Mouse (Mus musculus) heart, embryonic 13.5 days (tissue): ENCODE measurements around the gene Mbd3. TPM values are rescaled to one million over a fixed set of nuclear protein-coding genes. Genes with fewer than 3 reads are reported as not detected.
A peak's percentile ranks its signal among the peaks of the same experiment; 100 is the strongest.
"Not testable (repeated sequence)": the region's sequence is repeated elsewhere in the genome, so short reads cannot be mapped to it uniquely, and the experiment has no call there.

ENCODE experiments used
- ATAC-seq: fragments of 200-750 bp; cut with Nextera tagmentation; 2 replicates; pipeline ENCODE4 v1.8.0; 2017; ENCODE audit warnings: moderate TSS enrichment; ENCODE audit not compliant: insufficient number of reproducible peaks, low FRiP score, low TSS enrichment; ENCODE audit errors: extremely low read depth
- H3K27ac ChIP-seq: fragments of 300-500 bp; sonication (generic); replicated peaks from 2 replicates; pipeline ENCODE4 v1.5.1; 2015; ENCODE audit warnings: moderate library complexity, mild to moderate bottlenecking, inconsistent platforms
- H3K27me3 ChIP-seq: fragments of 300-500 bp; sonication (generic); replicated peaks from 2 replicates; pipeline ENCODE4 v1.6.1; 2015; ENCODE audit warnings: mild to moderate bottlenecking, inconsistent platforms
- H3K36me3 ChIP-seq: fragments of 300-500 bp; sonication (generic); 2 replicates; pipeline ENCODE4 v1.6.1; 2015; ENCODE audit warnings: mild to moderate bottlenecking, inconsistent platforms
- H3K4me1 ChIP-seq: fragments of 300-500 bp; sonication (generic); 2 replicates; pipeline ENCODE4 v1.6.1; 2015; ENCODE audit warnings: inconsistent platforms
- H3K4me2 ChIP-seq: fragments of 300-500 bp; sonication (generic); 2 replicates; pipeline ENCODE4 v1.6.1; 2015; ENCODE audit warnings: inconsistent platforms, mild to moderate bottlenecking, moderate library complexity
- H3K4me3 ChIP-seq: fragments of 300-500 bp; sonication (generic); 2 replicates; pipeline ENCODE4 v1.5.1; 2015; ENCODE audit warnings: moderate library complexity, mild to moderate bottlenecking, inconsistent platforms
- H3K9ac ChIP-seq: fragments of 300-500 bp; sonication (generic); 2 replicates; pipeline ENCODE4 v1.6.1; 2015; ENCODE audit warnings: inconsistent platforms, mild to moderate bottlenecking, moderate library complexity
- H3K9me3 ChIP-seq: fragments of 300-500 bp; sonication (generic); 2 replicates; pipeline ENCODE4 v1.6.1; 2016; ENCODE audit warnings: inconsistent platforms
- WGBS: fragments of 180-500 bp; shearing (Covaris S2); methylation state at CpG from one replicate; pipeline ENCODE4 v1.1.7; 2015; ENCODE audit warnings: mixed read lengths; 5-methylcytosine and 5-hydroxymethylcytosine counted together
- microRNA-seq: library from miRNA; unstranded; fragments of <30 nt; microRNA quantifications from one replicate; pipeline ENCODE4, GENCODE M21; 2016
- polyA plus RNA-seq: library from polyadenylated mRNA; unstranded; fragments of >200 nt; fragmentation: Nextera tagmentation; extraction: Ambion mirVana; gene quantifications from 2 replicates; pipeline ENCODE4 v1.2.1, GENCODE M21; 2015

The Mbd3 gene
- polyA plus RNA-seq, 1 experiment from 2014 or later: 170 TPM

DNA sequence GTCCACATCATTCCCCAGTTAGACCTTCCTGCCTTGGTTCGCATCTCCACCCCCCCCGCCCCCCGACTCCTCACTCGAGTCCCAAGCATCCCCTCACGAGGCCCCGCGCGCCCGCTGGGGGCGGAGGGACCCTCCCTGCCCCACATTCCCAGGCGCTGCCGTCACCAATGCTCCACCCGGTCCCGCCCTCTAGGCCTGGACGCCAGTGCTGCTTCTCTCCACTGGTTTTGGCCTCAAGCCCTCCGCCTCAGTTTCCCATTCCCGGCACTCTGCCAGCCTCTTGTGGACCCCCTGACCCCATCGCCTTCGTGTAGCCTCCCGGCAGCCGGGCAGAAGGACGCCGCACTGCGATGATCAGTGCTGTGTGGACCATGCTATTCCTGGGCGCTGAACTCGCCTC, 50.4 kb downstream of the Mbd3 start:
- H3K27ac ChIP-seq: no peak overlapping the region
- H3K4me2 ChIP-seq: peak overlapping the region; percentile 72
- no peaks in the 10 kb centered on the region for H3K36me3 ChIP-seq
- peaks cover 97% of the 10 kb centered on the region for H3K27me3 ChIP-seq
- peak overlapping the region; percentile 51 for H3K4me3 ChIP-seq
- peak overlapping the region; percentile 78 for H3K9ac ChIP-seq
- H3K9me3 ChIP-seq: no peaks in the 10 kb centered on the region
- WGBS: 17% methylated on average over 26 of the region's 26 CpGs
- H3K4me1 ChIP-seq: peaks cover 50% of the 10 kb centered on the region
- no peak for ATAC-seq

GRCm38 (mm10) chr10:80348244-80348781, 51.0 kb downstream of the Mbd3 start, which contains the start of gene Adamtsl5:
TSS of gene Adamtsl5 (minus strand) at chr10:80348412.
- Histone ChIP-seq H3K36me3 (no peaks in the 10 kb centered on the region), H3K27ac (0 out of 2 replicates have a peak within 1 kb of the TSS, but pooled peaks have one; percentile 1), H3K4me1 (peaks cover 57% of the 10 kb centered on the region), H3K9ac (peak within 1 kb of the TSS; percentile 78), H3K27me3 (peaks cover 97% of the 10 kb centered on the region), H3K9me3 (no peaks in the 10 kb centered on the region), H3K4me3 (peak within 1 kb of the TSS; percentile 51), H3K4me2 (peak within 1 kb of the TSS; percentile 72)
- no peak for ATAC-seq
- WGBS: 1% methylated on average over 42 of the region's 42 CpGs

- H3K36me3 ChIP-seq: no peaks in the 10 kb centered on the region
- no peaks in the 10 kb centered on the region for H3K9me3 ChIP-seq
- peak overlapping the region; percentile 72 for H3K4me2 ChIP-seq
- peaks cover 59% of the 10 kb centered on the region for H3K4me1 ChIP-seq
- no peak for ATAC-seq
- H3K4me3 ChIP-seq: peak overlapping the region; percentile 51
- no peak overlapping the region for H3K27ac ChIP-seq
- H3K9ac ChIP-seq: peak overlapping the region; percentile 78
- H3K27me3 ChIP-seq: peaks cover 97% of the 10 kb centered on the region
- 16% methylated on average over 17 of the region's 17 CpGs for WGBS
These were observed 51.8 kb downstream of the Mbd3 start for GRCm38 (mm10) chr10:80347514-80347967.

DNA sequence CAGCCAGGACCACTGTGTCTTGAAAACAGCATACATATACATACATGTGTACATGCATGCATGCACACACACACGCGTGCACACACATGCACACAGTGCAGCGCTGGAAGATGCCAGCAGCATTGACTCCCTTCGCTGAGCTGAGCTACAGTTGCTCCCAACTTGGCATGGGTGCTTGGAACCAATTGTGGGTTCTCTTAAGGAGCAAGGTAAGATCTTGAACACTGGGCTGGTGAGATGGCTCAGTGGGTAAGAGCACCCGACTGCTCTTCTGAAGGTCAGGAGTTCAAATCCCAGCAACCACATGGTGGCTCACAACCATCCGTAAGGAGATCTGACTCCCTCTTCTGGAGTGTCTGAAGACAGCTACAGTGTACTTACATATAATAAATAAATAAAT, 53.4 kb downstream of the Mbd3 start:
- H3K36me3 ChIP-seq, H3K4me3 ChIP-seq, H3K9ac ChIP-seq, H3K9me3 ChIP-seq, H3K27ac ChIP-seq, H3K4me2 ChIP-seq, ATAC-seq: not testable (repeated sequence)
- H3K4me1 ChIP-seq: peaks cover 69% of the 10 kb centered on the region
- WGBS: 79% methylated on average over 6 of the region's 6 CpGs
- H3K27me3 ChIP-seq: peaks cover 97% of the 10 kb centered on the region

DNA sequence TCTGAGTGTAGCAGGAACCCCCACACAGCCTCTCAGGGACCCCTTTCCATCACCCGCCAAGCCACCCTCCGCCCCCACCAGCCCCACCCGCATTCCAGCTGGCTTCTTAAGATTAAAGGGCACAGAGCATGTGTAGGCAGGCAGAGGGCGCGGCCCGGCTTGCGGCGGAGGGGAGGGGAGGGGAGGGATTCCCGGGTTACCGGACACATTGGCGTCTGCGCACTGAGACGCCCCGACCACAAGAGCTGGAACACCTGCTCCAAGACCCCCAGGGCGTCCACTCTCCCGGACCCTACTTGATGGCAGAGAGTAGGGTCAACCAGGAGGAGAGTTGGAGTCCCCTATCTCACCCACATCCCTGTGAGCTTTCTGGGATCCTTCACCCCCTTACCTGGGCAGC, 54.2 kb downstream of the Mbd3 start:
- Histone ChIP-seq H3K4me2 (peak overlapping the region; percentile 64), H3K36me3 (no peaks in the 10 kb centered on the region), H3K27me3 (peaks cover 99% of the 10 kb centered on the region), H3K9me3 (no peaks in the 10 kb centered on the region), H3K4me1 (peaks cover 74% of the 10 kb centered on the region), H3K4me3 (peak overlapping the region; percentile 3), H3K9ac (peak overlapping the region; percentile 61), H3K27ac (no peak overlapping the region)
- 6% methylated on average over 16 of the region's 16 CpGs for WGBS
- no peak for ATAC-seq

- Histone ChIP-seq H3K4me3 (no peak overlapping the region), H3K4me1 (peaks cover 68% of the 10 kb centered on the region), H3K27ac (no peak overlapping the region)
These were observed 55.2 kb downstream of the Mbd3 start for GRCm38 (mm10) chr10:80344131-80344661.

DNA sequence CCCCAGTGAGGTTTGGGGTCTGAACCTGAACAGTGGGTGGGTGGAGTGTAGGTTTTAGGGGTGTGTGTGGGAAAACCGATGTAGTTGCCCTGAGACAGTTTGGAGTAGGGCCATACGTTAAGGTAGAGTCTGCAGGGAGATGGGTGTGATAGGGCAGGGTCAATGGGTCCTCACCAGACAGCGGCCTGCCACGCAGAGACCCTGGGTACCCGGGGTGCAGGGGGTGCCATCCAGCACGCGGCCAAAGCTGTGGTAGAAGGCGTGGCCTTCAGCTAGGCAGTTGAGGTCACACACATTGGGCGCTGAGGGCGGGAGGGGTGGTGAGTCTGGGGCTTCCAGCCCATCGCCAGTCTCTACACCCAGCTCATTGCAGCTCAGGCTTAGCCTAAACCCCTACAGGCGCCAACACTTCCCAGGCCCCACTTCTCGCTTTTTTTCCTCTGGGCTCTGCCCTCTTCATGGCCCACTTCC, 55.9 kb downstream of the Mbd3 start:
- Histone ChIP-seq H3K36me3 (no peaks in the 10 kb centered on the region), H3K9me3 (no peaks in the 10 kb centered on the region), H3K27ac (no peak overlapping the region), H3K4me2 (peak overlapping the region; percentile 64), H3K27me3 (peaks cover 93% of the 10 kb centered on the region), H3K4me1 (peaks cover 61% of the 10 kb centered on the region), H3K4me3 (peak overlapping the region; percentile 42), H3K9ac (0 out of 2 replicates have a peak overlapping the region, but pooled peaks have one; percentile 61)
- WGBS: 26% methylated on average over 13 of the region's 13 CpGs
- ATAC-seq: 0 out of 2 replicates have a peak, but pooled peaks have one; percentile 2

More at GRCm38 (mm10) chr10:80344131-80344661, 55.2 kb downstream of the Mbd3 start:
- Histone ChIP-seq H3K4me2 (peak overlapping the region; percentile 64), H3K9ac (0 out of 2 replicates have a peak overlapping the region, but pooled peaks have one; percentile 30), H3K36me3 (no peaks in the 10 kb centered on the region), H3K9me3 (no peaks in the 10 kb centered on the region), H3K27me3 (peaks cover 99% of the 10 kb centered on the region)
- no peak for ATAC-seq
- WGBS: 20% methylated on average over 9 of the region's 9 CpGs

DNA sequence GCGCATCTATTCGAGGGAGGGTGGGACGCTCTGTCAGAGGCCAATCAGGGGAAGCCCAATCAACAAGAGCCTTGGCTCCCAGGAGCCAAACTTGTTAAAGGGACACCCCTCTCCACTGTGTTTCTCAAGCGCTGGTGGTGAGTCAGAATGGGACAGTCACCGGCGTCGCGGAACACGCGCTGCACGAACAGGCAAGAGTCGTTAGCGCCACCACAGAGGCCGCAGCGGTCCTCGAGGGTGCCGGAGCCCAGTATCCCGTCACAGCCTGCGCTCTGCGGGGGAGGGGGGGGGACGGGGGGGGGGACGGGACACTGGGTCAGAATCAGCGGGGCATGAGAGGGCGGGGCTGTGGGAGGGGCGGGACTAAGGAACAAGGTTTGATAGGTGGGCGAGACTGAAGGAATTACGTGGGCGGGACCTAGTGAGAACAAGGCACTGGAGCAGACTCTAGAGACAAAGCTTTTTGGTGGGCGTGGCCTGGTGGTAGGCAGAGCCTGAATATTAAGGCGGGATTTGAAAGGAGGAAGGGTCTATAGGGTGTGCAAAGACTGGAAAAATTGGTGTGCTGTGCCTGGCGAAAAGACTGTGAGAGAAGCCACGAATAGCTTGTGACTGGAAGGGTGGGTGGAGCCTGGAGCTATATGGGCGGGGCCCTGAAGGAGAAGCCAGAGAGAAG, 56.5 kb downstream of the Mbd3 start:
- 1% methylated on average over 30 of the region's 33 CpGs for WGBS
- peak overlapping the region; percentile 42 for H3K4me3 ChIP-seq
- no peak overlapping the region for H3K27ac ChIP-seq
- peak overlapping the region; percentile 64 for H3K4me2 ChIP-seq
- H3K27me3 ChIP-seq: peaks cover 93% of the 10 kb centered on the region
- peak; percentile 40; the same call in 1 of the 2 replicates for ATAC-seq
- peaks cover 55% of the 10 kb centered on the region for H3K4me1 ChIP-seq
- H3K36me3 ChIP-seq: no peaks in the 10 kb centered on the region
- peak overlapping the region; percentile 61 for H3K9ac ChIP-seq
- H3K9me3 ChIP-seq: no peaks in the 10 kb centered on the region

Small RNA genes within 50 kb of the gene (microRNA-seq; reads per million reads assigned to microRNA genes)
- not detected for gene Gm22721

Other genes starting within 250 kb of the Mbd3 start
- 87.9 and 96.4 TPM in 2 replicates for gene Cirbp, start 233.6 kb downstream of the Mbd3 start, polyA plus RNA-seq
- gene 1600002K03Rik, start 226.6 kb downstream of the Mbd3 start, polyA plus RNA-seq: 10.4 and 13.1 TPM in 2 replicates
- 8.5 and 10.6 TPM in 2 replicates for gene Efna2, start 220.1 kb downstream of the Mbd3 start, polyA plus RNA-seq
- gene Mum1, start 173.1 kb downstream of the Mbd3 start, polyA plus RNA-seq: 41.7 and 43.7 TPM in 2 replicates
- 527 and 606 TPM in 2 replicates for gene Ndufs7, start 150.4 kb downstream of the Mbd3 start, polyA plus RNA-seq
- 53.3 and 62.1 TPM in 2 replicates for gene Gamt, start 138.5 kb downstream of the Mbd3 start, polyA plus RNA-seq
- gene Dazap1, start 138.1 kb downstream of the Mbd3 start, polyA plus RNA-seq: 36.4 and 37.9 TPM in 2 replicates
- 621 and 687 TPM in 2 replicates for gene Rps15, start 107.1 kb downstream of the Mbd3 start, polyA plus RNA-seq
- 0.90 and 0.94 TPM in 2 replicates for gene Apc2, start 103.6 kb downstream of the Mbd3 start, polyA plus RNA-seq
- gene 2310011J03Rik, start 79.0 kb downstream of the Mbd3 start, polyA plus RNA-seq: 36.0 and 36.6 TPM in 2 replicates
- gene Pcsk4, start 70.1 kb downstream of the Mbd3 start, polyA plus RNA-seq: 1.8 and 2.1 TPM in 2 replicates
- gene Reep6, start 69.6 kb downstream of the Mbd3 start, polyA plus RNA-seq: 2.6 and 4.4 TPM in 2 replicates
- 6.5 and 8.3 TPM in 2 replicates for gene Adamtsl5, start 51.1 kb downstream of the Mbd3 start, polyA plus RNA-seq
- not detected in 2 replicates for gene Plk5, start 43.1 kb downstream of the Mbd3 start, polyA plus RNA-seq
- gene Mex3d, start 11.9 kb downstream of the Mbd3 start, polyA plus RNA-seq: 3.8 and 4.5 TPM in 2 replicates
- gene Uqcr11, start 7.3 kb upstream of the Mbd3 start, polyA plus RNA-seq: 1,246 and 1,505 TPM in 2 replicates
- 55.9 and 57.6 TPM in 2 replicates for gene Tcf3, start 34.1 kb upstream of the Mbd3 start, polyA plus RNA-seq
- not detected in 2 replicates for gene Onecut3, start 95.3 kb upstream of the Mbd3 start, polyA plus RNA-seq
- gene Atp8b3, start 139.6 kb upstream of the Mbd3 start, polyA plus RNA-seq: 0.11 and 0.13 TPM in 2 replicates
- 15.9 and 17.7 TPM in 2 replicates for gene Rexo1, start 162.0 kb upstream of the Mbd3 start, polyA plus RNA-seq
- 5.1 and 6.2 TPM in 2 replicates for gene Klf16, start 177.8 kb upstream of the Mbd3 start, polyA plus RNA-seq
- 81.7 and 85.1 TPM in 2 replicates for gene Abhd17a, start 190.8 kb upstream of the Mbd3 start, polyA plus RNA-seq
- 65.9 and 70.4 TPM in 2 replicates for gene Scamp4, start 203.3 kb upstream of the Mbd3 start, polyA plus RNA-seq
- 4.4 and 5.6 TPM in 2 replicates for gene Adat3, start 203.3 kb upstream of the Mbd3 start, polyA plus RNA-seq
- gene Gm49322, start 206.5 kb upstream of the Mbd3 start, polyA plus RNA-seq: 1.5 and 1.7 TPM in 2 replicates
- gene Csnk1g2, start 223.3 kb upstream of the Mbd3 start, polyA plus RNA-seq: 87.5 and 89.0 TPM in 2 replicates